Mouse (Mus musculus) left cerebral cortex, postnatal 36 days (tissue): Measurements from ENCODE around the gene Ubiad1. TPM values are rescaled to one million over a fixed set of nuclear protein-coding genes. Genes with fewer than 3 reads are reported as not detected.

ENCODE experiments used
- total RNA-seq, 2 experiments: library from RNA; stranded (reverse); gene quantifications; 2 replicates each; pipeline ENCODE4 v1.2.3; 2021

The Ubiad1 gene
- total RNA-seq, 2 experiments from 2014 or later, result 8.3 to 8.6 TPM

Other genes with a start within 250 kb of the Ubiad1 start
- 10 to 100 TPM; 24.3 to 34.8 TPM for gene Disp3, start 156.8 kb downstream of the Ubiad1 start, total RNA-seq
- gene Mtor, start 3.8 kb upstream of the Ubiad1 start, total RNA-seq, result 100 to 1,000 TPM in 1 of 2 experiments, 10 to 100 TPM in 1; 91.8 to 100 TPM
- under 1 TPM; 0.57 to 0.59 TPM for gene Angptl7, start 55.7 kb upstream of the Ubiad1 start, total RNA-seq
- gene Exosc10, start 113.7 kb upstream of the Ubiad1 start, total RNA-seq, result 10 to 100 TPM; 43.0 to 53.4 TPM
- 10 to 100 TPM; 73.4 to 79.1 TPM for gene Srm, start 146.7 kb upstream of the Ubiad1 start, total RNA-seq
- gene Masp2, start 157.8 kb upstream of the Ubiad1 start, total RNA-seq, result 1 to 10 TPM; 1.5 to 5.5 TPM
- gene Tardbp, start 182.2 kb upstream of the Ubiad1 start, total RNA-seq, result 100 to 1,000 TPM; 151 to 208 TPM
- gene Gm572, start 198.5 kb upstream of the Ubiad1 start, total RNA-seq, result not detected